Mouse (Mus musculus) ES-Bruce4 (cell line): ENCODE measurements around the gene Gm13283. TPM values are rescaled to one million over a fixed set of nuclear protein-coding genes. Genes with fewer than 3 reads are reported as not detected.
A peak's percentile ranks its signal among the peaks of the same experiment; 100 is the strongest.
"Not testable (repeated sequence)": the region's sequence is repeated elsewhere in the genome, so short reads cannot be mapped to it uniquely, and the experiment has no call there.

Source experiments
- H3K27ac ChIP-seq: 2 replicates; pipeline ENCODE4 v1.5.1; 2012; ENCODE audit warnings: low read length, inconsistent platforms; ENCODE audit not compliant: insufficient read depth
- H3K27me3 ChIP-seq: 2 replicates; pipeline ENCODE4 v1.6.1; 2012; ENCODE audit warnings: mild to moderate bottlenecking, low read length, inconsistent platforms; ENCODE audit not compliant: control insufficient read depth, poor library complexity, insufficient read depth, severe bottlenecking
- H3K36me3 ChIP-seq: 2 replicates; pipeline ENCODE4 v1.6.1; 2012; ENCODE audit warnings: inconsistent platforms, mild to moderate bottlenecking, low read length, moderate library complexity; ENCODE audit not compliant: control insufficient read depth, poor library complexity, insufficient read depth, severe bottlenecking
- H3K4me1 ChIP-seq: one replicate; pipeline ENCODE4 v1.8.1; 2011; ENCODE audit warnings: low read length; ENCODE audit not compliant: control insufficient read depth, insufficient read depth
- H3K4me3 ChIP-seq: 2 replicates; pipeline ENCODE4 v1.5.1; 2011; ENCODE audit warnings: low read depth, mild to moderate bottlenecking, low read length
- H3K9ac ChIP-seq: 2 replicates; pipeline ENCODE4 v1.6.1; 2012; ENCODE audit warnings: low read depth, mild to moderate bottlenecking, inconsistent platforms; ENCODE audit not compliant: poor library complexity, severe bottlenecking
- H3K9me3 ChIP-seq: replicated peaks from 2 replicates; pipeline ENCODE4 v1.6.1; 2012; ENCODE audit warnings: mild to moderate bottlenecking, low read length, inconsistent platforms; ENCODE audit not compliant: control insufficient read depth, poor library complexity, insufficient read depth, severe bottlenecking
- CTCF ChIP-seq: IDR thresholded peaks from one replicate; pipeline ENCODE4 v1.8.1; 2011; ENCODE audit warnings: low read depth, low read length
- EP300 ChIP-seq: IDR thresholded peaks from 2 replicates; pipeline ENCODE4 v1.6.1; 2011; ENCODE audit warnings: low read depth, low read length; ENCODE audit not compliant: insufficient read depth
- POLR2A ChIP-seq: IDR thresholded peaks from one replicate; pipeline ENCODE4 v1.8.1; 2011; ENCODE audit warnings: low read length; ENCODE audit not compliant: insufficient read depth
- polyA plus RNA-seq: library from polyadenylated mRNA; stranded (reverse); fragments of >200 nt; gene quantifications from 2 replicates; pipeline ENCODE4 v1.2.4, GENCODE M21; 2011; ENCODE audit warnings: low read depth; ENCODE audit not compliant: missing spikeins, insufficient read depth, insufficient read length

Gm13283 gene
- polyA plus RNA-seq, 1 experiment, result not detected

- no peak overlapping the region for H3K9ac ChIP-seq
- no peak overlapping the region for H3K27ac ChIP-seq
- H3K9me3 ChIP-seq, result no peaks in the 10 kb centered on the region
- peaks cover 3% of the 10 kb centered on the region for H3K4me1 ChIP-seq
- no peaks in the 10 kb centered on the region for H3K27me3 ChIP-seq
- TF ChIP-seq POLR2A (no peak), EP300 (no peak), CTCF (no peak)
- H3K4me3 ChIP-seq, result no peak overlapping the region
- no peaks in the 10 kb centered on the region for H3K36me3 ChIP-seq
Measured at GRCm38 (mm10) chr4:88742771-88743371, 17.0 kb upstream of the Gm13283 start.

DNA sequence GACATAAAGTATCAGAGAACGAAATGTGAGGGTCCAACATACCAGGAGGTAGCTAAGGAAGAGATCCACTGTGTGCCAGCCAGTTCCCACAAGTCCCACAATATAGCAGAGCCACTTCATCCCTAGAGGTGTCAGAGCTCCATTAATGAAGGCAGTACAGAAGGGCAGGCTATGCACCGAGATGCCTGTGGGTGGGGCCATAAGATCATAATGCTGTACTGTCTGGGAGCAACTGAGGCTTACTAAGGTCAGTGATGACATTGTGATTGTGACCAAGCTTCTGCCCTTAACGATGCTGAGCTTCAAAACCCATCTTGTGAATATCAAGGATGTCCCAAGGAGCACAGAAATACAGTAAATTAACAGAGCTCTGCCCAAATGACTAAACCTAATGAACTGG is 15.7 kb upstream of the Gm13283 start:
- H3K36me3 ChIP-seq, result no peaks in the 10 kb centered on the region
- H3K27ac ChIP-seq, result no peak overlapping the region
- no peak overlapping the region for H3K4me3 ChIP-seq
- no peaks in the 10 kb centered on the region for H3K27me3 ChIP-seq
- H3K9ac ChIP-seq, result no peak overlapping the region
- peaks cover 3% of the 10 kb centered on the region for H3K4me1 ChIP-seq
- H3K9me3 ChIP-seq, result no peaks in the 10 kb centered on the region
- no peak for TF ChIP-seq CTCF
- no peak for TF ChIP-seq EP300
- no peak for TF ChIP-seq POLR2A

DNA sequence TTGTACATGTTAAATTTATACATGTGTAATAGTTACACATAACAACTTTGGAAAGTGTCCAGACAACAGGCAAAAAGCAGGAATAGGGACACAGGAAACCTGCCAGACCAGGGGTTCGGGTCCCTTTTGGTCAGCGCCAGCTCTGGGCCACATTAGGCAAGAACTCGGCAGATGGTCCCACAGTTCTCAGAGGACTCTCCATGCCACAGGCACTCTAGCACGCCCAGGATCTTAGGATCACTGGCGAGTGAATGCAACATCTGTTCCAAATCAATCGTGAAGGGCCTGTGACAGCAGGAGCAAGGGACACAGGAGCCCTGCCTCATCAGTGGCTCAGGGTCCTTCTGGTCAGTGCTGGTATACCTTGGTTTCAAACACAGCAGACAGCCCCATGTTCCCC is 10.0 kb upstream of the Gm13283 start:
- Histone ChIP-seq H3K9me3 (no peaks in the 10 kb centered on the region), H3K27me3 (no peaks in the 10 kb centered on the region), H3K36me3 (no peaks in the 10 kb centered on the region), H3K4me1 (peaks cover 3% of the 10 kb centered on the region), H3K9ac (no peak overlapping the region), H3K4me3 (no peak overlapping the region), H3K27ac (no peak overlapping the region)
- no peak for TF ChIP-seq CTCF
- no peak for TF ChIP-seq EP300
- no peak for TF ChIP-seq POLR2A

DNA sequence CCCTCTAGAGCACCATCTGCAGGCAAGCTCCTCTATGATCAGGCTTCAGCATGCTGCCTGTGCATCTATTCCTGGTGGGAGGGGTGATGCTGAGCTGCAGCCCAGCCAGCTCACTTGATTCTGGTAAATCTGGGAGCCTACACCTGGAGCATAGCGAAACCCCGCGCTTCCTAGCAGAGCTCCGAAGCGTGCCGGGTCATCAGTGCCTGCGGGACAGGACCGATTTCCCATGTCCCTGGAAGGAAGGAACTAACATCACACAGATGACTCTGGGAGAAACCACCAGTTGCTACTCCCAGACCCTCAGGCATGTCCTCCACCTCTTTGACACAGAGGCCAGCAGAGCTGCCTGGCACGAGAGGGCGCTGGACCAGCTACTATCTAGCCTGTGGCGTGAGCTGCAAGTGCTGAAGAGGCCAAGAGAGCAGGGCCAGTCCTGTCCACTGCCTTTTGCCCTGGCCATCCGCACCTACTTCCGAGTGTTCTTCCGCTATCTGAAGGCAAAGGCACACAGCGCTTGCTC is 5.0 kb upstream of the Gm13283 start, which contains the start of gene Gm13271:
TSS of gene Gm13271 (plus strand) at position 51 of the 523 bp plus-strand sequence.
- not testable (repeated sequence) for H3K9ac ChIP-seq, H3K4me1 ChIP-seq, H3K27ac ChIP-seq, H3K36me3 ChIP-seq, H3K9me3 ChIP-seq, H3K4me3 ChIP-seq, H3K27me3 ChIP-seq

GRCm38 (mm10) chr4:88756581-88757513 is 3.1 kb upstream of the Gm13283 start:
- not testable (repeated sequence) for H3K4me1 ChIP-seq, H3K9me3 ChIP-seq, H3K27me3 ChIP-seq, H3K36me3 ChIP-seq
- Histone ChIP-seq H3K9ac (peak overlapping the region; percentile 61), H3K27ac (peak overlapping the region; percentile 86), H3K4me3 (peak overlapping the region; percentile 87)

DNA sequence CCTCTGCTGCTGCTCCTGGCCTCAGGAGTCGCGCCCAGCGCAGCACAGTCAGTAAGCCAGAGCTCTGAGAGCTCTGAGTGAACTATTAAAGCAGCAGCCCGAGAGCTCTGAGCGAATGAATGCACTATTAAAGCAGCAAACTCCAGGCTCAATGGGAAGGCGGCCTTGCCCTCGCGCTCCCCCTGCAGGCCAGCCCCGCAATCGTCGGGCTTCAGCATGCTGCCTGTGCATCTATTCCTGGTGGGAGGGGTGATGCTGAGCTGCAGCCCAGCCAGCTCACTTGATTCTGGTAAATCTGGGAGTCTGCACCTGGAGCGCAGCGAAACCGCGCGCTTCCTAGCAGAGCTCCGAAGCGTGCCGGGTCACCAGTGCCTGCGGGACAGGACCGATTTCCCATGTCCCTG is 2.3 kb upstream of the Gm13283 start:
- not testable (repeated sequence) for H3K4me1 ChIP-seq, H3K9me3 ChIP-seq, H3K27me3 ChIP-seq, H3K36me3 ChIP-seq
- TF ChIP-seq POLR2A (peak; percentile 20), CTCF (peak; percentile 53)
- H3K9ac ChIP-seq, result peak overlapping the region; percentile 61
- peak overlapping the region; percentile 86 for H3K27ac ChIP-seq
- H3K4me3 ChIP-seq, result peak overlapping the region; percentile 87

- not testable (repeated sequence) for H3K4me3 ChIP-seq, H3K9me3 ChIP-seq, H3K9ac ChIP-seq, H3K27me3 ChIP-seq, H3K27ac ChIP-seq, H3K4me1 ChIP-seq, H3K36me3 ChIP-seq
Measured at GRCm38 (mm10) chr4:88758751-88759150, 1.2 kb upstream of the Gm13283 start.
